Comparison of ENCODE assay signal across 11 mouse cellular contexts in genomic region chr8:84633841-84634584, GRCm38 (mm10). TPM values are rescaled to one million over a fixed set of nuclear protein-coding genes. Genes with fewer than 3 reads are reported as not detected.
A peak's percentile ranks its signal among the peaks of the same experiment; 100 is the strongest.
DNase-seq lines count a peak whose midpoint lies in the region; ATAC-seq lines count a peak whose summit lies in the region.
"Had no signal": no experiment of that assay in that cellular context is flagged by ENCODE, and none has a peak within 500 bp of the region (broad histone marks: within the 10 kb centered on the region; RNA-seq: fewer than 3 reads in every experiment).

No protein-coding gene starts in this region.

- H3K9me3 ChIP-seq in neural tube, embryonic 11.5 days (ENCODE audit: control insufficient read depth, low read length) = no peaks in the 10 kb centered on the region
- H3K9me3 ChIP-seq in hindbrain, embryonic 14.5 days (ENCODE audit: control insufficient read depth, low read length) = no peaks in the 10 kb centered on the region
- H3K9me3 ChIP-seq in neural tube, embryonic 15.5 days (replicated peaks) = no peaks in the 10 kb centered on the region
- H3K9me3 ChIP-seq: lung, embryonic 15.5 days had no signal

- no peaks in the 10 kb centered on the region for H3K27me3 ChIP-seq in neural tube, embryonic 11.5 days (ENCODE audit: control insufficient read depth, insufficient read depth, low read length)
- H3K27me3 ChIP-seq in hindbrain, embryonic 14.5 days (ENCODE audit: control insufficient read depth, insufficient read depth, low read length) = no peaks in the 10 kb centered on the region
- no peaks in the 10 kb centered on the region for H3K27me3 ChIP-seq in neural tube, embryonic 15.5 days (replicated peaks)
- H3K27me3 ChIP-seq: lung, embryonic 15.5 days had no signal

- H3K9ac ChIP-seq in neural tube, embryonic 11.5 days (ENCODE audit: low read length) = no peak overlapping the region
- peak overlapping the region; percentile 56; the same call in 1 of the 2 replicates for H3K9ac ChIP-seq in hindbrain, embryonic 14.5 days
- H3K9ac ChIP-seq in neural tube, embryonic 15.5 days (replicated peaks) = no peak overlapping the region
- H3K9ac ChIP-seq: lung, embryonic 15.5 days had no signal

- H3K4me3 ChIP-seq in neural tube, embryonic 11.5 days (ENCODE audit: low read depth, low read length) = no peak overlapping the region
- no peak overlapping the region for H3K4me3 ChIP-seq in hindbrain, embryonic 14.5 days (replicated peaks; ENCODE audit: low read length)
- no peak overlapping the region for H3K4me3 ChIP-seq in neural tube, embryonic 15.5 days (replicated peaks)
- H3K4me3 ChIP-seq: lung, embryonic 15.5 days had no signal

- H3K4me2 ChIP-seq in neural tube, embryonic 11.5 days (ENCODE audit: low read depth) = no peak overlapping the region
- H3K4me2 ChIP-seq in hindbrain, embryonic 14.5 days (replicated peaks) = no peak overlapping the region
- no peak overlapping the region for H3K4me2 ChIP-seq in neural tube, embryonic 15.5 days
- H3K4me2 ChIP-seq: lung, embryonic 15.5 days had no signal

- no peaks in the 10 kb centered on the region for H3K36me3 ChIP-seq in neural tube, embryonic 11.5 days (ENCODE audit: control insufficient read depth, insufficient read depth, low read length)
- H3K36me3 ChIP-seq in hindbrain, embryonic 14.5 days (replicated peaks; ENCODE audit: control insufficient read depth, insufficient read depth) = peaks cover 48% of the 10 kb centered on the region
- peaks cover 35% of the 10 kb centered on the region for H3K36me3 ChIP-seq in neural tube, embryonic 15.5 days
- H3K36me3 ChIP-seq: lung, embryonic 15.5 days had no signal

- peak overlapping the region; percentile 62 for H3K27ac ChIP-seq in neural tube, embryonic 11.5 days (ENCODE audit: low read depth, low read length)
- H3K27ac ChIP-seq in hindbrain, embryonic 14.5 days = peak overlapping the region; percentile 83
- H3K27ac ChIP-seq in neural tube, embryonic 15.5 days (replicated peaks) = peak overlapping the region; percentile 72
- H3K27ac ChIP-seq: lung, embryonic 15.5 days had no signal

- 49% methylated on average over 10 of the region's 10 CpGs for WGBS in neural tube, embryonic 11.5 days
- WGBS in hindbrain, embryonic 14.5 days = 53% methylated on average over 10 of the region's 10 CpGs
- 53% methylated on average over 10 of the region's 10 CpGs for WGBS in neural tube, embryonic 15.5 days

- H3K4me1 ChIP-seq in neural tube, embryonic 11.5 days (ENCODE audit: control insufficient read depth, insufficient read depth, low read length) = peaks cover 20% of the 10 kb centered on the region
- peaks cover 24% of the 10 kb centered on the region for H3K4me1 ChIP-seq in hindbrain, embryonic 14.5 days (replicated peaks; ENCODE audit: control insufficient read depth, insufficient read depth, low read length)
- peaks cover 32% of the 10 kb centered on the region for H3K4me1 ChIP-seq in neural tube, embryonic 15.5 days

- peak; percentile 68 for DNase-seq in cerebellum, adult 9-10 months
- DNase-seq in cerebellum, postnatal 36 days = no peak
- DNase-seq in neural tube, embryonic 11.5 days (ENCODE audit: low spot score) = no peak
- DNase-seq in neural tube, embryonic 10.5 days (ENCODE audit: extremely low spot score, low spot score) = no peak
- no peak for DNase-seq in hindbrain, embryonic 14.5 days (ENCODE audit: low spot score)
- DNase-seq in thymus, postnatal 10 days (ENCODE audit: low spot score in 2 of 2) = no peak
- DNase-seq in heart, adult 8-10 months (ENCODE audit: low spot score) = no peak
- DNase-seq: kidney, adult 18-20 months; thymus, adult 2 months had no signal

- ATAC-seq in neural tube, embryonic 11.5 days (ENCODE audit: insufficient read depth, low FRiP score, low TSS enrichment) = no peak
- no peak for ATAC-seq in hindbrain, embryonic 14.5 days (ENCODE audit: low FRiP score)
- ATAC-seq in neural tube, embryonic 15.5 days (ENCODE audit: low FRiP score) = no peak

RNA-seq across cellular contexts. Expression of gene Ier2, which starts 28.6 kb away (rescaled TPM):
- polyA plus RNA-seq in neural tube, embryonic 11.5 days (2014; fragmentation: Nextera tagmentation; extraction: Ambion mirVana) = 71.6 and 79.4 TPM in 2 replicates
- 17.4 and 20.1 TPM in 2 replicates for polyA plus RNA-seq in hindbrain, embryonic 14.5 days (2014; fragmentation: Nextera tagmentation; extraction: Ambion mirVana)
- polyA plus RNA-seq in neural tube, embryonic 15.5 days (2015; fragmentation: Nextera tagmentation; extraction: Ambion mirVana) = 20.3 and 33.1 TPM in 2 replicates
- total RNA-seq in heart, adult 8-10 months (2022) = 10 to 100 TPM; 12.8 to 26.9 (median 17.4) TPM

RNA-seq across cellular contexts. Expression of gene Trmt1, which starts 52.1 kb away (rescaled TPM):
- 60.4 and 60.6 TPM in 2 replicates for polyA plus RNA-seq in neural tube, embryonic 11.5 days (2014; fragmentation: Nextera tagmentation; extraction: Ambion mirVana)
- 55.2 and 62.1 TPM in 2 replicates for polyA plus RNA-seq in hindbrain, embryonic 14.5 days (2014; fragmentation: Nextera tagmentation; extraction: Ambion mirVana)
- 66.7 and 75.1 TPM in 2 replicates for polyA plus RNA-seq in neural tube, embryonic 15.5 days (2015; fragmentation: Nextera tagmentation; extraction: Ambion mirVana)
- total RNA-seq in heart, adult 8-10 months (2022) = 10 to 100 TPM; 30.9 to 41.7 (median 38.5) TPM

RNA-seq across cellular contexts. Expression of gene Nacc1, which starts 53.6 kb away (rescaled TPM):
- 26.2 and 27.0 TPM in 2 replicates for polyA plus RNA-seq in neural tube, embryonic 11.5 days (2014; fragmentation: Nextera tagmentation; extraction: Ambion mirVana)
- polyA plus RNA-seq in hindbrain, embryonic 14.5 days (2014; fragmentation: Nextera tagmentation; extraction: Ambion mirVana) = 17.8 and 18.1 TPM in 2 replicates
- polyA plus RNA-seq in neural tube, embryonic 15.5 days (2015; fragmentation: Nextera tagmentation; extraction: Ambion mirVana) = 12.3 and 14.1 TPM in 2 replicates
- 10 to 100 TPM; 26.7 to 36.0 (median 33.4) TPM for total RNA-seq in heart, adult 8-10 months (2022)
